Mouse (Mus musculus) embryonic fibroblast, embryonic 13.5 days (primary cell): Measurements from ENCODE around the gene Dlx1.

ENCODE experiments used
- CTCF ChIP-seq: IDR thresholded peaks from 2 replicates; pipeline ENCODE4 v1.5.1; 2011; ENCODE audit warnings: mild to moderate bottlenecking, control low read depth, low read length, moderate library complexity, borderline replicate concordance; ENCODE audit not compliant: insufficient read depth
- POLR2A ChIP-seq: IDR thresholded peaks from 2 replicates; pipeline ENCODE4 v1.6.1; 2011; ENCODE audit warnings: low read depth, mild to moderate bottlenecking, control low read depth, low read length, moderate library complexity

- TF ChIP-seq CTCF: no peak
- TF ChIP-seq POLR2A: no peak
Measured at GRCm38 (mm10) chr2:71491295-71491694, 36.6 kb upstream of the Dlx1 start.
